Mouse (Mus musculus) ES-E14 (cell line): Measurements from ENCODE around the gene Pgs1.

Experiments used
- CHD2 ChIP-seq: IDR thresholded peaks from 2 replicates; pipeline ENCODE4 v1.6.1; 2014; ENCODE audit warnings: mild to moderate bottlenecking, low read depth, low read length, inconsistent platforms
- HCFC1 ChIP-seq: IDR thresholded peaks from 2 replicates; pipeline ENCODE4 v1.6.1; 2012; ENCODE audit warnings: low read length, inconsistent platforms, borderline replicate concordance; ENCODE audit not compliant: insufficient read depth
- ZNF384 ChIP-seq: IDR thresholded peaks from 2 replicates; pipeline ENCODE4 v1.6.1; 2012; ENCODE audit warnings: low read depth, low read length, inconsistent platforms

- TF ChIP-seq ZNF384 (no peak), HCFC1 (no peak), CHD2 (no peak)
Observed at GRCm38 (mm10) chr11:117973569-117973968, 12.5 kb upstream of the Pgs1 start.
